Mouse (Mus musculus): ENCODE measurements at regions not wholly inside any gene's neighbourhood (a gene's known extent, or its start where the extent isn't known, plus 50 kb on each side); places are given as distances from the start of the nearest gene placed in this dataset.

DNA sequence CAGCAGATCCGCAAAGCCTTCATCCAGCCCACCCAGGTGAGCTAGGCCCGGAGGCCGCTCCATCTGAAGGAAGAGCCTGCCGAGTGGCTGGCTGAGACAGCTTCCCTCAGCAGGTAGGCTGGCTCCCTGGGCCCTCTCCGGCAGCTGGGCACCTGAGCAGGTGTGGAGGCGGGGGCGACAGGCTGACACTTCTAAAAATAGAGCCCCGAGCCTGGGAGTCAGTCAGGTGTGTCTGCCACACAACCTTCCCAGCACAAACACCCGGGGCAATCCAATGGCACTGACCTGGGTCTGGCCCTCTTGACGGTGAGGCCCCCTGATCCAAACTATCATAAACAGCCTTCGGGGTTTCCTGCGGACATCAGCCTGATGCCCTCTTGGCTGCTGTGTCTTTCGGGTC lies 58.5 kb downstream of the Zfp36l2 start:
- no peak for ATAC-seq (replicated peaks; ENCODE audit: insufficient number of reproducible peaks, low FRiP score, low TSS enrichment, low read depth)
- H3K9ac ChIP-seq (replicated peaks; ENCODE audit: low read length), result no peak overlapping the region
- 70% methylated on average over 13 of the region's 13 CpGs for WGBS

DNA sequence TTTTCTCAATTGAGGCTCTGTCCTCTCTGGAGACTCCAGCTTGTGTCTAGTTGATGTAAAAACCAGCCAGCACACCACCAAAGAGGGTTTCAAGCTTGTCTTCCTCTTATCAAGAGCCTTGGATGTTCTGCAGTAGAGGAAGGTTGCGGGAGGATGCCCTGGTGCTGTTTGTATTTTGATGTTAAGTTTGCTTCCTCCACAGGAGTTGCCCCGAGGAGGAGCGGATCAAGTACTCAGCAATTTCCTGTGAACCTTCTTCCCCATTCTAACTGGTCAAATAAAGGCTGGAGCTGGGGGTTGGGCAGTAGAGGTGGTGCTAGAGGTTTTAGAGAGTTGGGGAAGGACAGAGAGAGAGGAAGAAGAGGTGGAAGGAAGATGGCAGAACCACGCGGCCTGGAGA lies 59.5 kb downstream of the Zfp36l2 start:
- Histone ChIP-seq H3K27me3 (ENCODE audit: control insufficient read depth, insufficient read depth, low read length) (no peaks in the 10 kb centered on the region), H3K4me3 (ENCODE audit: low read depth, low read length) (no peak overlapping the region), H3K4me1 (ENCODE audit: control insufficient read depth, insufficient read depth, low read length) (no peaks in the 10 kb centered on the region), H3K9ac (replicated peaks; ENCODE audit: low read length) (no peak overlapping the region), H3K27ac (replicated peaks; ENCODE audit: low read depth, low read length) (no peak overlapping the region), H3K9me3 (replicated peaks; ENCODE audit: control insufficient read depth, low read length) (no peaks in the 10 kb centered on the region), H3K4me2 (ENCODE audit: low read depth, low read length) (no peak overlapping the region), H3K36me3 (replicated peaks; ENCODE audit: control insufficient read depth, insufficient read depth, low read depth, low read length) (no peaks in the 10 kb centered on the region)
- no peak for ATAC-seq (replicated peaks; ENCODE audit: insufficient number of reproducible peaks, low FRiP score, low TSS enrichment, low read depth)
- no peak for DNase-seq (ENCODE audit: low spot score)
- 73% methylated on average over 5 of the region's 5 CpGs for WGBS

More for the DNA sequence above, 58.5 kb downstream of the Zfp36l2 start:
- Histone ChIP-seq H3K27me3 (ENCODE audit: control insufficient read depth, insufficient read depth, low read length) (no peaks in the 10 kb centered on the region), H3K9me3 (replicated peaks; ENCODE audit: control insufficient read depth, low read length) (no peaks in the 10 kb centered on the region), H3K4me3 (ENCODE audit: low read depth, low read length) (no peak overlapping the region), H3K4me1 (ENCODE audit: control insufficient read depth, insufficient read depth, low read length) (no peaks in the 10 kb centered on the region), H3K27ac (replicated peaks; ENCODE audit: low read depth, low read length) (no peak overlapping the region), H3K4me2 (ENCODE audit: low read depth, low read length) (no peak overlapping the region), H3K36me3 (replicated peaks; ENCODE audit: control insufficient read depth, insufficient read depth, low read depth, low read length) (no peaks in the 10 kb centered on the region)
- DNase-seq (ENCODE audit: low spot score), result no peak

DNA sequence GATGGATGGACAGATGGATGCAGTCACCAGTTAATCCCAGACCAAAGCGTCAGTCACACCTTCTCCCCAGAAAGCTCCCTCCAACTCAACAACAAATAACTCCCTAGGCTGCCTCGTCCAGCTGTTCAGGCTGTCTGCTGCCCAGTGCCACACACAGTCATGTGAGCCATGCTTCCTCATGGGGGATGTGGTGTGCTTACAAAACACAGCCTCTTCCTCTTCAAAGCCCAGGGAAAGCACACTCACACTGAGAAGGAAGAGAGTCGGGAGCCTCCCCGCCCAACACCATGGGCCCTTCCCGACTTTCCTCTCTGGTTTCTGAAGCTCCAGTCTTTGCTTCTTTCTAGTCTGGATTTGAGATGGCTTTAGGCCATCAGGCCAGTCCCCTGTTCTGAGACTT lies 61.6 kb downstream of the Zfp36l2 start:
- H3K27ac ChIP-seq (replicated peaks; ENCODE audit: low read depth, low read length), result no peak overlapping the region

DNA sequence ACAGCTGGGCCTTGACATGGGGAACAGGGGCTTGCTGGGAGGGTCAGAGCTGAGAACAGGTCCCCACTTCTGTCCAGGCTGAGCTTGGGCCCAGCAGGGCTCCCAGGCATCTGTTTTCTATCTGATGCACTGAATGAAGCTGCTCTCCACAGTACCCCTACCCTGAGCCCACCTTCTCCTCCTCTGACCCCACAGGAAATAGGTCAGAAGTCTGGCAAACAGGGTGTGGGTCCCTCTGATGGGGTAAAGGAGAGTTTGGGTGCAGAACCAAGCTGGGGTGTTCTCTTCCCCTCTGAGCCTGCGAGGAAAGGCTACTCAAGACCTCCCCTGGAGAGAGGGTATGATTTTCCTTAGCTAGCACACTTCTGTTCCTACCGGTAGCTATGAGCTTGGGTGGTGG lies 64.6 kb downstream of the Zfp36l2 start:
- H3K36me3 ChIP-seq (replicated peaks; ENCODE audit: control insufficient read depth, insufficient read depth, low read depth, low read length), result no peaks in the 10 kb centered on the region
- H3K9ac ChIP-seq (replicated peaks; ENCODE audit: low read length), result no peak overlapping the region
- no peak overlapping the region for H3K27ac ChIP-seq (replicated peaks; ENCODE audit: low read depth, low read length)
- H3K4me2 ChIP-seq (ENCODE audit: low read depth, low read length), result no peak overlapping the region
- ATAC-seq (replicated peaks; ENCODE audit: insufficient number of reproducible peaks, low FRiP score, low TSS enrichment, low read depth), result no peak
- 88% methylated on average over 2 of the region's 2 CpGs for WGBS
- no peaks in the 10 kb centered on the region for H3K4me1 ChIP-seq (ENCODE audit: control insufficient read depth, insufficient read depth, low read length)
- no peaks in the 10 kb centered on the region for H3K27me3 ChIP-seq (ENCODE audit: control insufficient read depth, insufficient read depth, low read length)
- no peak for DNase-seq (ENCODE audit: low spot score)
- H3K9me3 ChIP-seq (replicated peaks; ENCODE audit: control insufficient read depth, low read length), result no peaks in the 10 kb centered on the region
- no peak overlapping the region for H3K4me3 ChIP-seq (ENCODE audit: low read depth, low read length)

More for the DNA sequence above, 61.6 kb downstream of the Zfp36l2 start:
- WGBS, result 65% methylated on average over 5 of the region's 5 CpGs
- no peak overlapping the region for H3K4me2 ChIP-seq (ENCODE audit: low read depth, low read length)
- no peaks in the 10 kb centered on the region for H3K36me3 ChIP-seq (replicated peaks; ENCODE audit: control insufficient read depth, insufficient read depth, low read depth, low read length)
- H3K9ac ChIP-seq (replicated peaks; ENCODE audit: low read length), result no peak overlapping the region
- no peaks in the 10 kb centered on the region for H3K9me3 ChIP-seq (replicated peaks; ENCODE audit: control insufficient read depth, low read length)
- H3K4me1 ChIP-seq (ENCODE audit: control insufficient read depth, insufficient read depth, low read length), result no peaks in the 10 kb centered on the region
- ATAC-seq (replicated peaks; ENCODE audit: insufficient number of reproducible peaks, low FRiP score, low TSS enrichment, low read depth) (no peak), DNase-seq (ENCODE audit: low spot score) (no peak)
- H3K27me3 ChIP-seq (ENCODE audit: control insufficient read depth, insufficient read depth, low read length), result no peaks in the 10 kb centered on the region
- no peak overlapping the region for H3K4me3 ChIP-seq (ENCODE audit: low read depth, low read length)

DNA sequence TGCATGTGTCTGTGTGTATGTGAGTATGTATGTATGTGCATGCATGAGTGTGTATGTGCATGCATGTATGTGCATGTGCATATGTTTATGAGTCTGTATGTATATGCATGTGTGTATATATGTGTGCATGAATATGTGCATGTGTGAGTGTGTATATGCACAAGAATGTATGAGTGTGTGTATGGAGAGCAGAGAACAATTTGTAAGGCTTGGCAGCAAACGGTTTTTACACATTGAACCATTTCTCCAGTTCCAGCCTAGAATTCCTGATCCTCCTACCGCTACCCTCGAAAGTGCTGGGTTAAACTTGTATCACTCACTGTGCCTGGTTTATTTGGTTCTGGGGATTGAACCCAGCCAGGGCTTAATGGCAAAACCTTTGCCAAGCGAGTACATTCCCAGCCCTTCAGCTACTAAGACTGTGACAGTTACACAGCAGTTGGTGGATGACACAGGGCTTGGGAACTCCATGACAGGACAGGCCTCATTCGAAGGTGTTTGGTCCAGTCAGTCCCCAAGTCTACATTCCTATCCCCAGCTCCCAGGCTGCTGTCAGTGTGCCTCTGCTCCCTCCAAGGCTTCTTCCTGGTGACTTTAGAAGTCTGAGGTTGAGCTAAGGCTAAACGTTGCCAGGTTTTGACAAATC lies 65.1 kb downstream of the Zfp36l2 start:
- WGBS, result 74% methylated on average over 6 of the region's 6 CpGs

DNA sequence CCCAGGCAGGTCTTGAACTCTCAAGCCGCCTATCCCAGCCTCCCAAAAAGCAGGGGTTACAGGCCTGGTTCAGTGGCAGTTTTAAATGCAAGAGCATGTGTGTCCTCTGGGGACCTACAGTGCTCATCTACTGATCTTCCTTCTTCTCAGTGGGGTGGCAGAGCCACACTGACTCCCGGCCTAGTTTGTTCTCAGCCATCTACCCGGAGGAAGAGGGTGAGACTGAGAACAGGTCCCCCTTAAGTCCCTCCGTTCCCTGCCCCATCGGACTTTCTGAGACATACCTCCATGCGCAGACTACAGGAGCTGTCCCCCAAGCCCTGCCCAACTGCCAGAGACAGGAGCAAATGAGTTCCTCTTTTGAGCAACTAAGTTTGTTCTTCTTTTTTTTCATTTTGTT lies 66.5 kb downstream of the Zfp36l2 start:
- Histone ChIP-seq H3K27ac (replicated peaks; ENCODE audit: low read depth, low read length) (no peak overlapping the region), H3K27me3 (ENCODE audit: control insufficient read depth, insufficient read depth, low read length) (no peaks in the 10 kb centered on the region), H3K4me3 (ENCODE audit: low read depth, low read length) (no peak overlapping the region), H3K9me3 (replicated peaks; ENCODE audit: control insufficient read depth, low read length) (no peaks in the 10 kb centered on the region), H3K4me1 (ENCODE audit: control insufficient read depth, insufficient read depth, low read length) (no peaks in the 10 kb centered on the region), H3K36me3 (replicated peaks; ENCODE audit: control insufficient read depth, insufficient read depth, low read depth, low read length) (no peaks in the 10 kb centered on the region), H3K9ac (replicated peaks; ENCODE audit: low read length) (no peak overlapping the region), H3K4me2 (ENCODE audit: low read depth, low read length) (no peak overlapping the region)
- 65% methylated on average over 6 of the region's 6 CpGs for WGBS
- DNase-seq (ENCODE audit: low spot score), result no peak
- ATAC-seq (replicated peaks; ENCODE audit: insufficient number of reproducible peaks, low FRiP score, low TSS enrichment, low read depth), result no peak

More for the DNA sequence above, 65.1 kb downstream of the Zfp36l2 start:
- ATAC-seq (replicated peaks; ENCODE audit: insufficient number of reproducible peaks, low FRiP score, low TSS enrichment, low read depth) (no peak), DNase-seq (ENCODE audit: low spot score) (no peak)
- H3K4me3 ChIP-seq (ENCODE audit: low read depth, low read length), result no peak overlapping the region
- H3K4me1 ChIP-seq (ENCODE audit: control insufficient read depth, insufficient read depth, low read length), result no peaks in the 10 kb centered on the region
- no peaks in the 10 kb centered on the region for H3K36me3 ChIP-seq (replicated peaks; ENCODE audit: control insufficient read depth, insufficient read depth, low read depth, low read length)
- no peak overlapping the region for H3K27ac ChIP-seq (replicated peaks; ENCODE audit: low read depth, low read length)
- H3K9me3 ChIP-seq (replicated peaks; ENCODE audit: control insufficient read depth, low read length), result no peaks in the 10 kb centered on the region
- H3K9ac ChIP-seq (replicated peaks; ENCODE audit: low read length), result no peak overlapping the region
- no peak overlapping the region for H3K4me2 ChIP-seq (ENCODE audit: low read depth, low read length)
- H3K27me3 ChIP-seq (ENCODE audit: control insufficient read depth, insufficient read depth, low read length), result no peaks in the 10 kb centered on the region

DNA sequence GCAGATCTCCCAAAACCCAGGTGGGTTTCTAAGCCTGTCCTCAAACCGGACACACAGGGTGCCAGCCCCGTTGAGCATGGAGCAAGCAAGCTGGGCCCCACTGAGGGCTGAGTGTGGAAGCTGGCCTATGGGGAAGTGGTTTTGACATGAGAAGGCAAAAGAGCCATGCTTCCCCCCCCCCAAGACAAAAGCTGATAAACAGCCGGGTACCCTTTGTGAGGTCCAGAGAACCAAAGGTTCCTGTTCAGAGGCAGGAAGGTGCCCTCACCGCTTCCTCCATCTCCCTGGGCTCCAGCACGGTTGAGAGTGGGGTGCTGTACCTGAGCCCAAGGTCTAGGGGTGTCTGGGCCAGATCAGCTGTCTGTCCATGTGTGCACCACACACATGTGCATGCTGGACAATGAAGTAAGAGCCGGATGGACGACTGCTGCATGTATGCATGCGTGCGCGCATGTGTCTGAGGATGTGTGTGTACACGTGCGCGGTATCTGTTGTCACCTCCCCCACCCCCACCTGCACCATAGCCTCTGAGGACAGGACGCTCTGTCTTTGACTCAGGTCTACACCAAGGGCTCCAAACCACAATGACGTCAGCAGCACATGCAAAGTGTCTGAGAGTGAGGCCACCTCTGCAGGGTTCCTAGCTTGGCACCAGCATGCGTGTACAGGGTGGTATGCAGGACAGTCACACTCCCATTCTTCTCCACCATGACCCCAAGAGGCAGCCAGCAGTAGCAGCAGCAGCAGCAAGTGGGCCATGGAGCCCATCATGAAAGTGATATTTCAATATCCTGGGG lies 68.3 kb downstream of the Zfp36l2 start:
- H3K9me3 ChIP-seq (replicated peaks; ENCODE audit: control insufficient read depth, low read length), result no peaks in the 10 kb centered on the region
- H3K27me3 ChIP-seq (ENCODE audit: control insufficient read depth, insufficient read depth, low read length), result no peaks in the 10 kb centered on the region
- no peak overlapping the region for H3K4me2 ChIP-seq (ENCODE audit: low read depth, low read length)
- no peak overlapping the region for H3K27ac ChIP-seq (replicated peaks; ENCODE audit: low read depth, low read length)
- no peak for DNase-seq (ENCODE audit: low spot score)
- no peaks in the 10 kb centered on the region for H3K36me3 ChIP-seq (replicated peaks; ENCODE audit: control insufficient read depth, insufficient read depth, low read depth, low read length)
- H3K4me3 ChIP-seq (ENCODE audit: low read depth, low read length), result no peak overlapping the region
- no peak overlapping the region for H3K9ac ChIP-seq (replicated peaks; ENCODE audit: low read length)
- no peak for ATAC-seq (replicated peaks; ENCODE audit: insufficient number of reproducible peaks, low FRiP score, low TSS enrichment, low read depth)
- no peaks in the 10 kb centered on the region for H3K4me1 ChIP-seq (ENCODE audit: control insufficient read depth, insufficient read depth, low read length)
- WGBS, result 91% methylated on average over 16 of the region's 16 CpGs

DNA sequence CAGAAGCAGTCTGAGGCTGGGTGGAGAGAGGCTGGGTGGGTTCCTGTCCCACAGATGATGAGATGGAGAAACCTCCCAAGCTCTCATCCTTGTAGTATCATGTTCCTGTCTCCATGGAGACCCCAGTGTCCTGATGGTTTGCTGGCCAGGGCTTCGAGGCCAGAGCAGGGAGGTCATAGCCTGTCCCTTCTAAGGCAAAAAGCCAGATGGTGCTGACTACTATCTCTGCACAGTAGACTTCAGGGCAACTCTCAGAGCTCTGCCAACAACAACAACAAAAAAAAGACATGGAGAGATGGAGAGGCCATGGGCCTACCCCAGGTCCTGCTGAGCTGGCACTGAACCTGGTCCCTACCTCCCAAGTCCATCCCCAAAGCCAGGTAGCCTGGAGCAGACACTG lies 69.0 kb downstream of the Zfp36l2 start:
- DNase-seq (ENCODE audit: low spot score), result no peak
- 30% methylated on average over 1 of the region's 1 CpGs for WGBS
- ATAC-seq (replicated peaks; ENCODE audit: insufficient number of reproducible peaks, low FRiP score, low TSS enrichment, low read depth), result no peak
- Histone ChIP-seq H3K27me3 (ENCODE audit: control insufficient read depth, insufficient read depth, low read length) (no peaks in the 10 kb centered on the region), H3K4me2 (ENCODE audit: low read depth, low read length) (no peak overlapping the region), H3K4me1 (ENCODE audit: control insufficient read depth, insufficient read depth, low read length) (no peaks in the 10 kb centered on the region), H3K9me3 (replicated peaks; ENCODE audit: control insufficient read depth, low read length) (no peaks in the 10 kb centered on the region), H3K9ac (replicated peaks; ENCODE audit: low read length) (no peak overlapping the region), H3K36me3 (replicated peaks; ENCODE audit: control insufficient read depth, insufficient read depth, low read depth, low read length) (no peaks in the 10 kb centered on the region), H3K27ac (replicated peaks; ENCODE audit: low read depth, low read length) (no peak overlapping the region), H3K4me3 (ENCODE audit: low read depth, low read length) (no peak overlapping the region)
